Mouse (Mus musculus) kidney, adult 2 months (tissue): ENCODE results near the gene Myh14.

Experiments
- CTCF ChIP-seq: fragments of 200-500 bp; conservative IDR thresholded peaks from 2 replicates; pipeline ENCODE4 v1.5.1; 2011; ENCODE audit warnings: low read depth, mild to moderate bottlenecking, control low read depth, low read length, moderate library complexity, mixed read lengths; ENCODE audit not compliant: insufficient read depth, insufficient read length
- POLR2A ChIP-seq: fragments of 200-500 bp; IDR thresholded peaks from one replicate; pipeline ENCODE4 v1.6.1; 2011; ENCODE audit warnings: low read depth, low read length, control low read depth

GRCm38 (mm10) chr7:44697980-44698379 lies 27.3 kb upstream of the Myh14 start:
- TF ChIP-seq POLR2A, result no peak
- TF ChIP-seq CTCF, result no peak
